Mouse (Mus musculus) forebrain, embryonic 14.5 days (tissue): ENCODE measurements at regions not wholly inside any gene's neighbourhood (a gene's known extent, or its start where the extent isn't known, plus 50 kb on each side); places are given as distances from the start of the nearest gene placed in this dataset.

Source experiments
- ATAC-seq: fragments of 200-750 bp; cut with Nextera tagmentation; 2 replicates; pipeline ENCODE4 v1.8.0; 2017; ENCODE audit warnings: mild to moderate bottlenecking, moderate library complexity
- DNase-seq: peaks from one replicate; pipeline ENCODE4 v3.0.0-alpha.2; 2015; ENCODE audit warnings: low spot score
- H3K27ac ChIP-seq: fragments of 300-500 bp; sonication (generic); 2 replicates; pipeline ENCODE4 v1.5.1; 2014; ENCODE audit warnings: low read depth, mild to moderate bottlenecking, control low read depth, low read length, moderate library complexity
- H3K27me3 ChIP-seq: fragments of 300-500 bp; sonication (generic); replicated peaks from 2 replicates; pipeline ENCODE4 v1.6.1; 2014; ENCODE audit warnings: low read length, control low read depth, mixed read lengths; ENCODE audit not compliant: control insufficient read depth, insufficient read depth
- H3K36me3 ChIP-seq: fragments of 300-500 bp; sonication (generic); 2 replicates; pipeline ENCODE4 v1.6.1; 2014; ENCODE audit warnings: low read length, control low read depth; ENCODE audit not compliant: control insufficient read depth, insufficient read depth
- H3K4me1 ChIP-seq: fragments of 300-500 bp; sonication (generic); 2 replicates; pipeline ENCODE4 v1.6.1; 2014; ENCODE audit warnings: antibody characterized with exemption, low read length, control low read depth; ENCODE audit not compliant: control insufficient read depth, insufficient read depth
- H3K4me2 ChIP-seq: fragments of 300-500 bp; sonication (generic); 2 replicates; pipeline ENCODE4 v1.6.1; 2014; ENCODE audit warnings: mild to moderate bottlenecking, control low read depth, low read length
- H3K4me3 ChIP-seq: fragments of 300-500 bp; sonication (generic); 2 replicates; pipeline ENCODE4 v1.5.1; 2014; ENCODE audit warnings: low read depth, low read length, control low read depth
- H3K9ac ChIP-seq: fragments of 300-500 bp; sonication (generic); 2 replicates; pipeline ENCODE4 v1.6.1; 2014; ENCODE audit warnings: mild to moderate bottlenecking, low read length, control low read depth, moderate library complexity
- H3K9me3 ChIP-seq: fragments of 300-500 bp; sonication (generic); replicated peaks from 2 replicates; pipeline ENCODE4 v1.6.1; 2016; ENCODE audit warnings: low read length, control low read depth, mixed read lengths; ENCODE audit not compliant: control insufficient read depth
- WGBS: fragments of 180-500 bp; shearing (Covaris S2); extraction: QIAGEN DNeasy Blood & Tissue Kit; methylation state at CpG from one replicate; pipeline ENCODE4 v1.1.7; 2014; 5-methylcytosine and 5-hydroxymethylcytosine counted together

GRCm38 (mm10) chr12:71438254-71438653 lies 128.6 kb downstream of the Dact1 start:
- Histone ChIP-seq H3K9ac (no peak overlapping the region), H3K27ac (no peak overlapping the region), H3K9me3 (no peaks in the 10 kb centered on the region), H3K4me3 (no peak overlapping the region), H3K4me1 (0 out of 2 replicates have a peak, but pooled peaks cover 5% of the 10 kb centered on the region), H3K36me3 (no peaks in the 10 kb centered on the region), H3K27me3 (no peaks in the 10 kb centered on the region), H3K4me2 (no peak overlapping the region)
- ATAC-seq (no peak), DNase-seq (no peak)
- 69% methylated on average over 6 of the region's 6 CpGs for WGBS

GRCm38 (mm10) chr12:71440863-71441262 lies 131.2 kb downstream of the Dact1 start:
- ATAC-seq (no peak), DNase-seq (no peak)
- H3K9me3 ChIP-seq = no peaks in the 10 kb centered on the region
- no peak overlapping the region for H3K4me3 ChIP-seq
- H3K9ac ChIP-seq = no peak overlapping the region
- H3K27me3 ChIP-seq = no peaks in the 10 kb centered on the region
- H3K27ac ChIP-seq = no peak overlapping the region
- H3K4me2 ChIP-seq = no peak overlapping the region
- H3K4me1 ChIP-seq = no peaks in the 10 kb centered on the region
- no peaks in the 10 kb centered on the region for H3K36me3 ChIP-seq
- 86% methylated on average over 3 of the region's 3 CpGs for WGBS

- no peak overlapping the region for H3K4me3 ChIP-seq
- WGBS = 96% methylated on average over 5 of the region's 5 CpGs
- DNase-seq (no peak), ATAC-seq (no peak)
- no peaks in the 10 kb centered on the region for H3K36me3 ChIP-seq
- H3K4me1 ChIP-seq = no peaks in the 10 kb centered on the region
- no peak overlapping the region for H3K9ac ChIP-seq
- no peak overlapping the region for H3K4me2 ChIP-seq
- H3K27ac ChIP-seq = no peak overlapping the region
- H3K27me3 ChIP-seq = no peaks in the 10 kb centered on the region
- no peaks in the 10 kb centered on the region for H3K9me3 ChIP-seq
Observed at GRCm38 (mm10) chr12:71441272-71441671, 131.6 kb downstream of the Dact1 start.

DNA sequence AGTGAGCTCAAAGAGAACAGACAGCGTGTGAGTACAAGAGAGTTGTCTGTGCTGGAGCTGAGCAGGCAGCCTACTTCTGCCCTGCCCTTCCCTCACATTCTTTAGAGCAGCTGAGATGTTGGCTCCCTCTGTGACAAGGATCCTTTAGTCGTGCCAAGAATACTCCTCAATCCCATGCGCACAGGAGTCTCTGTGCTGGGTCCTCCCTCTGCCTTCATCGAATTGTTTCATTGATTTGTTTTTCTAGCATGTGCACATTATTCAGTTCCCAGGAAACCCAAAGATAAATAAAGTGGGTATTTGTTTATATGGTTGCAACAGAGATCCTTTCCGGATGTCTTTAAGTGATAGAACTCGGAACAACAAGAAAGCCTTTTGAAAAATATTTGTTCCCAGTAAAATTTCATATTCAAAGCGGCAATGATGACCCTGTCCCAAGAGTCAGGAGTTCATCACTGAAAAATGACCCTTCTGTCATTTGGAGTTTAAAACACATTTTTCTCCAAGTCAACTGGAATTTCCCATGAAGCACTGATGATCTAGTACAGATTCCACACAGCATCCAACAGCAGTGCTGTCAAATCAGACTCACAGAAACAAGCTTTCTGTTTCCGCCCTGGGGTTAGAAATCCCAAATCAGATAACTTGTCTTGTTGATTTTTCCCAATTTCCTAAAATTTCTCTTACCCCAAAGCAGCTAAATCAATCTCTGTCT lies 136.7 kb downstream of the Dact1 start:
- no peaks in the 10 kb centered on the region for H3K36me3 ChIP-seq
- H3K27ac ChIP-seq = no peak overlapping the region
- ATAC-seq (no peak), DNase-seq (peak; percentile 55)
- H3K4me2 ChIP-seq = no peak overlapping the region
- H3K4me3 ChIP-seq = no peak overlapping the region
- WGBS = 81% methylated on average over 8 of the region's 8 CpGs
- H3K4me1 ChIP-seq = 0 out of 2 replicates have a peak, but pooled peaks cover 2% of the 10 kb centered on the region
- no peak overlapping the region for H3K9ac ChIP-seq
- H3K9me3 ChIP-seq = no peaks in the 10 kb centered on the region
- H3K27me3 ChIP-seq = no peaks in the 10 kb centered on the region

- no peak overlapping the region for H3K4me2 ChIP-seq
- no peaks in the 10 kb centered on the region for H3K27me3 ChIP-seq
- H3K36me3 ChIP-seq = no peaks in the 10 kb centered on the region
- ATAC-seq (no peak), DNase-seq (no peak)
- no peaks in the 10 kb centered on the region for H3K9me3 ChIP-seq
- no peak overlapping the region for H3K9ac ChIP-seq
- H3K4me1 ChIP-seq = 0 out of 2 replicates have a peak, but pooled peaks cover 2% of the 10 kb centered on the region
- no peak overlapping the region for H3K4me3 ChIP-seq
- 63% methylated on average over 7 of the region's 7 CpGs for WGBS
- no peak overlapping the region for H3K27ac ChIP-seq
Observed at GRCm38 (mm10) chr12:71446892-71447268, 137.2 kb downstream of the Dact1 start.

- H3K4me2 ChIP-seq = no peak overlapping the region
- no peaks in the 10 kb centered on the region for H3K36me3 ChIP-seq
- H3K9ac ChIP-seq = no peak overlapping the region
- no peak overlapping the region for H3K27ac ChIP-seq
- whole genome bisulfite sequencing = 73% methylated on average over 3 of the region's 3 CpGs
- ATAC-seq (no peak), DNase-seq (no peak)
- H3K4me1 ChIP-seq = 0 out of 2 replicates have a peak, but pooled peaks cover 2% of the 10 kb centered on the region
- H3K9me3 ChIP-seq = no peaks in the 10 kb centered on the region
- no peak overlapping the region for H3K4me3 ChIP-seq
- H3K27me3 ChIP-seq = no peaks in the 10 kb centered on the region
Observed at GRCm38 (mm10) chr12:71449032-71449431, 139.3 kb downstream of the Dact1 start.

DNA sequence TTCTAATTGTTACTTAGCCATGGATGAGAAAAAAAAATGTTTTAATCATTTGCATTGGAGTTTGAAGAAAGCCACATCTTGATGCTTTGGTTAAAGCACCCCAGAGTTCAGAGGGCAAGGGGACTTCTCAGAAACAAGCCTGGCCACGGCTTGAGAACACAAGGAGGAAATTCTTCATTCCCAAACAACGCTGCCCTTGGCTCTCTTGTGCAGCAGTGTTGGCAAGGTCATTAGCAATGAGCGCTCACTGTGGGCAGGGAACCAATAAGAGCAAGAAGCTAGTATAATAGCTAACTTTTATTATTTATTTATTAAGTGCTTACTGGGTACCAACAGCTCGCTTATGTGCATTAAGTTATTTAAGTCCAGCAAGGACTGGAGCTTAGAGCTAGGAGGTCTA lies 140.4 kb downstream of the Dact1 start:
- H3K4me1 ChIP-seq = 0 out of 2 replicates have a peak, but pooled peaks cover 2% of the 10 kb centered on the region
- DNase-seq = no peak
- H3K27me3 ChIP-seq = no peaks in the 10 kb centered on the region
- no peak overlapping the region for H3K27ac ChIP-seq
- no peak overlapping the region for H3K4me3 ChIP-seq
- WGBS = 82% methylated on average over 4 of the region's 4 CpGs
- H3K4me2 ChIP-seq = no peak overlapping the region
- ATAC-seq = no peak
- H3K36me3 ChIP-seq = no peaks in the 10 kb centered on the region
- no peaks in the 10 kb centered on the region for H3K9me3 ChIP-seq
- H3K9ac ChIP-seq = no peak overlapping the region

- WGBS = 88% methylated on average over 14 of the region's 14 CpGs
- Histone ChIP-seq H3K9ac (no peak overlapping the region), H3K36me3 (no peaks in the 10 kb centered on the region)
Observed at GRCm38 (mm10) chr12:71450680-71451463, 141.2 kb downstream of the Dact1 start.

DNA sequence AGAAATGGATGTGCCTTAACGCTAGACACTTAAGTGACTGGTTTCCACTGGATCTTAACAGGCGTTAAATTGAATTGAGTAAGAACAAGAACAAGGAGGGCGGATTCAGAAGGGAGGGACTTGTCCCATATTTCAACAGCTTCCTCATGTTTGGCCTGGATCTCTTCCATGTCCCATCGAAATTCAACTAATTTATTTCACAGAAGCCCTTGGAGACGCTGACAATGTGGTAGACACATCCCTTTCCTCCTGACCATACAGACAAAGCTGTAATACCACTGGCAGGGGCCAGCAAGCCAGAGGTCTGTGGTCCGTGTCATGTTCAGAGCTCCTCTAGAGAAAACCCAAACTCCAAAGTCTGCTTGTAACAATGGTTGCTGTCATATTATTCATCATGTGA lies 147.2 kb downstream of the Dact1 start:
- Histone ChIP-seq H3K4me3 (no peak overlapping the region), H3K27me3 (no peaks in the 10 kb centered on the region), H3K36me3 (no peaks in the 10 kb centered on the region), H3K9me3 (no peaks in the 10 kb centered on the region), H3K4me2 (no peak overlapping the region), H3K9ac (no peak overlapping the region), H3K27ac (no peak overlapping the region), H3K4me1 (no peaks in the 10 kb centered on the region)
- ATAC-seq (no peak), DNase-seq (no peak)
- WGBS = 88% methylated on average over 6 of the region's 6 CpGs

More at GRCm38 (mm10) chr12:71450680-71451463, 141.2 kb downstream of the Dact1 start:
- DNase-seq (no peak), ATAC-seq (no peak)
- H3K9me3 ChIP-seq = no peaks in the 10 kb centered on the region
- H3K4me2 ChIP-seq = no peak overlapping the region
- H3K27ac ChIP-seq = no peak overlapping the region
- H3K4me1 ChIP-seq = 0 out of 2 replicates have a peak, but pooled peaks cover 2% of the 10 kb centered on the region
- no peak overlapping the region for H3K4me3 ChIP-seq
- H3K27me3 ChIP-seq = no peaks in the 10 kb centered on the region
